Mouse (Mus musculus) embryonic facial prominence, embryonic 10.5 days (tissue): Measurements from ENCODE around the gene Gm1110. TPM values are rescaled to one million over a fixed set of nuclear protein-coding genes. Genes with fewer than 3 reads are reported as not detected.
"Not testable (repeated sequence)": the region's sequence is repeated elsewhere in the genome, so short reads cannot be mapped to it uniquely, and the experiment has no call there.

ENCODE experiments used
- DNase-seq: peaks from one replicate; pipeline ENCODE4 v3.0.0-alpha.2; 2017; ENCODE audit warnings: low spot score
- H3K27ac ChIP-seq: fragments of 300-500 bp; sonication (generic); replicated peaks from 2 replicates; pipeline ENCODE4 v1.5.1; 2016; ENCODE audit warnings: mild to moderate bottlenecking
- H3K27me3 ChIP-seq: fragments of 300-500 bp; sonication (generic); replicated peaks from 2 replicates; pipeline ENCODE4 v1.6.1; 2016; ENCODE audit warnings: low read depth, mild to moderate bottlenecking; ENCODE audit not compliant: poor library complexity, severe bottlenecking
- H3K36me3 ChIP-seq: fragments of 300-500 bp; sonication (generic); replicated peaks from 2 replicates; pipeline ENCODE4 v1.6.1; 2016; ENCODE audit warnings: mild to moderate bottlenecking, moderate library complexity
- H3K4me1 ChIP-seq: fragments of 300-500 bp; sonication (generic); 2 replicates; pipeline ENCODE4 v1.6.1; 2016
- H3K4me3 ChIP-seq: fragments of 300-500 bp; sonication (generic); 2 replicates; pipeline ENCODE4 v1.5.1; 2016; ENCODE audit warnings: mild to moderate bottlenecking, moderate library complexity
- H3K9me3 ChIP-seq: fragments of 300-500 bp; sonication (generic); 2 replicates; pipeline ENCODE4 v1.6.1; 2016; ENCODE audit warnings: mild to moderate bottlenecking
- WGBS: fragments of 180-500 bp; shearing (Covaris S2); methylation state at CpG from one replicate; pipeline ENCODE4 v1.1.7; 2016; 5-methylcytosine and 5-hydroxymethylcytosine counted together
- polyA plus RNA-seq: library from polyadenylated mRNA; unstranded; fragments of >200 nt; fragmentation: Nextera tagmentation; extraction: Ambion mirVana; gene quantifications from 2 replicates; pipeline ENCODE4 v1.2.1, GENCODE M21; 2016

The Gm1110 gene
- polyA plus RNA-seq: not detected in 2 replicates

DNA sequence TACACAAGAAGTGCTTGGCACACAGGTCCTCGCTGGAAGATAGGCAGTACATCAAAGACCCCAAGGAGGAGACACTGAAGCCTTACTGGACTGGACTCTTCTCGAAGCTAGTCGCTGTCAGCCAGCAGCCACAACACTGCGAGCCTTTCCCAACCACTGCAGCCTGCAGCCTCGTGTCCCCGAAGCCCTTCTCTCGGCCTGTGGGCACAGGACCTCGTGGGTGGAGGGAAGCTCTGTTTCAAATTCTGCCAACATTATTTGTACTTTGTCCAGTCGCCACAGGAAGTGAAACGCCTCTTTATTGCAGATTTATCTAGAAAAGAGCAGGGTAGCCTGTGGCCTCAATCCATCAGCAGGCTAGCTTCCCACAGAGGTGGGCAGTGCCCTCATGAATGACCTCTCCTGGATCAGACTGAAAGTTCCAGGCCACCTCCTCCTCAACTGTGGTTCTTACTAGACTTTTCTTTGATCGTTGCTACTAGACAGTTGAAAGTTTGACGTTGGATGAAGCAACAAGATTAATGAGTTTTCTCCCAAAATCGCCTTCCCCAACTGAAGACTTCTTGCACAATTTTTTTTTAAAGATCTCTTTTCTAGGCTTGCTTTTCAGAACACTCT lies at the start of gene Gm1110:
Gene Gm1110 (minus strand): TSS at position 203 of the 618 bp plus-strand sequence.
- Histone ChIP-seq H3K4me3 (no peak within 1 kb of the TSS), H3K27ac (no peak within 1 kb of the TSS), H3K36me3 (no peaks in the 10 kb centered on the region), H3K9me3 (no peaks in the 10 kb centered on the region), H3K27me3 (no peaks in the 10 kb centered on the region), H3K4me1 (no peaks in the 10 kb centered on the region)
- 82% methylated on average over 13 of the region's 13 CpGs for WGBS
- no peak for DNase-seq

GRCm38 (mm10) chr9:26947790-26948189 lies 24.9 kb upstream of the Gm1110 start:
- Histone ChIP-seq H3K4me1 (no peaks in the 10 kb centered on the region), H3K4me3 (no peak overlapping the region), H3K27me3 (no peaks in the 10 kb centered on the region), H3K27ac (no peak overlapping the region), H3K36me3 (no peaks in the 10 kb centered on the region), H3K9me3 (peaks cover 4% of the 10 kb centered on the region; the same call in 1 of the 2 replicates)
- no peak for DNase-seq
- WGBS: 77% methylated on average over 2 of the region's 2 CpGs

GRCm38 (mm10) chr9:26924146-26924545 lies 1.2 kb upstream of the Gm1110 start:
- no peaks in the 10 kb centered on the region for H3K27me3 ChIP-seq
- H3K4me1 ChIP-seq: no peaks in the 10 kb centered on the region
- no peaks in the 10 kb centered on the region for H3K36me3 ChIP-seq
- 85% methylated on average over 3 of the region's 3 CpGs for WGBS
- no peak for DNase-seq
- no peak overlapping the region for H3K4me3 ChIP-seq
- no peaks in the 10 kb centered on the region for H3K9me3 ChIP-seq
- H3K27ac ChIP-seq: no peak overlapping the region

GRCm38 (mm10) chr9:26919778-26920177 lies 3.1 kb downstream of the Gm1110 start:
- Histone ChIP-seq H3K27me3 (no peaks in the 10 kb centered on the region), H3K4me1 (no peaks in the 10 kb centered on the region), H3K4me3 (no peak overlapping the region), H3K36me3 (no peaks in the 10 kb centered on the region), H3K9me3 (no peaks in the 10 kb centered on the region), H3K27ac (no peak overlapping the region)
- 85% methylated on average over 2 of the region's 2 CpGs for WGBS
- DNase-seq: no peak

DNA sequence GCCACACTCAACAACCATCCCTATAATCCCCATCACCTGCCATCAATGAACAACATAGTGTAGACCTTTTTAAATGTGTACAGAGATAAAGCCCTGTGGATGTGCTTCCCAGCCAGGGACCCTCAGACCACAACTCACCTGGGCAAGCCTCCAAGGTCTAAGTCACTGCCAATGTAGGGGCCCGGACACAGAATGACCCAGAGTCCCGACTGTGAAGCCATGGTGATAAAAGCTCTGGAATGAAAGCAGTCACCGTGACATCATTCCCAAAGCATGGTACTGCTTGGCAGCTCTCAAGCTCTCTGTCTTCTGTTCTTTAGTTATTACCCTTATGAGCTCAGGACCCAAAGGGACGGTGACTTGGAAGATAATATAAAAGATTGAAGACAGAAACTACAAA lies 9.8 kb downstream of the Gm1110 start:
- Histone ChIP-seq H3K27ac (no peak overlapping the region), H3K4me1 (no peaks in the 10 kb centered on the region), H3K36me3 (no peaks in the 10 kb centered on the region), H3K4me3 (no peak overlapping the region), H3K27me3 (no peaks in the 10 kb centered on the region), H3K9me3 (no peaks in the 10 kb centered on the region)
- DNase-seq: no peak
- WGBS: 92% methylated on average over 4 of the region's 4 CpGs

DNA sequence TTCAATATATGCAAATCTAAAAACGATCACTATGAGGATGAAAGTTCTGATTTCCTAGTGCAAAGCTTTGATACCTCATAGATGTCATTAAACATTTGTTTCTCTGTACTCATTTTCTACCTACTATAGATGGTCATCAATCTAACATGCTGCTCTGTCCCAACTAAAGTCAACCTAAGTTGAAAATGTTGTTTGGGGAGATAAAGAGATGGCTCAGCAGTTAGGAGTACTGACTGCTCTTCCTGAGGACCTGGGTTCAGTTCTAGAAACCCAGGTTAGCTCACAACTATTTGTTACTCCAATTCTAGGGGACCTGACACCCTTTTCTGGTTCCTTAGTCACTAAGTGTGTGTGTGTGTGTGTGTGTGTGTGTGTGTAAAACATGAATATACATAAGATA lies 11.7 kb downstream of the Gm1110 start:
- no peak overlapping the region for H3K4me3 ChIP-seq
- no peak for DNase-seq
- no peaks in the 10 kb centered on the region for H3K9me3 ChIP-seq
- no peaks in the 10 kb centered on the region for H3K36me3 ChIP-seq
- H3K27me3 ChIP-seq: no peaks in the 10 kb centered on the region
- H3K4me1 ChIP-seq: no peaks in the 10 kb centered on the region
- 84% methylated on average over 1 of the region's 1 CpGs for WGBS
- H3K27ac ChIP-seq: no peak overlapping the region

- not testable (repeated sequence) for H3K36me3 ChIP-seq, H3K9me3 ChIP-seq, H3K4me3 ChIP-seq, H3K27ac ChIP-seq, H3K27me3 ChIP-seq, H3K4me1 ChIP-seq, DNase-seq
- WGBS: 79% methylated on average over 7 of the region's 7 CpGs
These were observed 53.1 kb downstream of the Gm1110 start for GRCm38 (mm10) chr9:26869856-26870255.

DNA sequence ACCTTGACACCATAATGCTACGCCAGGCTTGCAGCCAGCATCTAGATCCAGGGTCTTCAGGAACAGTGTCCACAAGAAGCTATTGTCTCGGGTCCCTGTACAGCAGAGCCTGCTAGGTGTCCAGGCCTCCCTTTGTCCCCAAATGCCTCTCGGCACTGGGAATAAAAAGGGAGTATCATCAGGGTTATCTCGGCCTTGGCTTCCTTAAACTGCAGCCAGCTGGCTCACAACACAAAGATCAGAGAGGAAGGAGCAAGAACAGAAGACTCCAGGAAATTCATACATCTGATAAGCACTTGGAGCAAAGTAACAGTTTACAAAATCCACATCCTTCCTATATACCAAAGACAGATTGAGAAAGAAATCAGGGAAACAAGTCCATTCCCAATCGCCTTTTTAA lies 62.2 kb downstream of the Gm1110 start, which contains the start of gene Glb1l3:
Gene Glb1l3 (minus strand): TSS at position 140 of the 400 bp plus-strand sequence.
- WGBS: 79% methylated on average over 5 of the region's 5 CpGs
- Histone ChIP-seq H3K27me3 (no peaks in the 10 kb centered on the region), H3K4me3 (no peak within 1 kb of the TSS), H3K36me3 (no peaks in the 10 kb centered on the region), H3K4me1 (no peaks in the 10 kb centered on the region), H3K27ac (no peak within 1 kb of the TSS), H3K9me3 (no peaks in the 10 kb centered on the region)
- DNase-seq: no peak

DNA sequence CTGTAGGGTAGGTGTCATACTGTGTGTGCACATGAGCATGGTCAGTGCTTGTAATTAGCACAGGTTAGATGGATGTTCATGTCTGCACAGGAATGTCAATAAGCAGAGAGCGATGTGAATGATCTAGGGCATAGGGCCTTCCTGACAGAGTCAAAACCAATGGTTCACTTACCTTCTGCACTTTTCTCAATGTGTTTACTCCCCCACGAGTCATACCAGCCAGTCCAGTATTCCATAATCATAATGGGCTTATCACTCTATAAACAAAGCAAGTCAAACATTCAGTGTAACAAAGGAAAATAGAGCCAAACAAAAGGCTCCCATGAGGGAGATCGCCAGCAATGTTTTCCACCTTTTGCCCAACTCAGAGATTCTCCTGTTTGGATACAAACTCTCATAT lies 91.8 kb downstream of the Gm1110 start:
- Histone ChIP-seq H3K4me3 (no peak overlapping the region), H3K27me3 (no peaks in the 10 kb centered on the region), H3K27ac (no peak overlapping the region), H3K36me3 (no peaks in the 10 kb centered on the region), H3K4me1 (no peaks in the 10 kb centered on the region), H3K9me3 (no peaks in the 10 kb centered on the region)
- DNase-seq: no peak
- WGBS: 88% methylated on average over 3 of the region's 3 CpGs

Other genes with a start within 250 kb of the Gm1110 start
- 0.61 and 0.69 TPM in 2 replicates for gene B3gat1, start 189.4 kb downstream of the Gm1110 start, polyA plus RNA-seq
- gene Glb1l2, start 116.6 kb downstream of the Gm1110 start, polyA plus RNA-seq: 4.5 and 4.6 TPM in 2 replicates
- not detected in 2 replicates for gene Glb1l3, start 62.2 kb downstream of the Gm1110 start, polyA plus RNA-seq
- 45.8 and 53.3 TPM in 2 replicates for gene Acad8, start 76.5 kb upstream of the Gm1110 start, polyA plus RNA-seq
- 173 and 176 TPM in 2 replicates for gene Thyn1, start 76.6 kb upstream of the Gm1110 start, polyA plus RNA-seq
- gene Vps26b, start 107.0 kb upstream of the Gm1110 start, polyA plus RNA-seq: 36.2 and 37.4 TPM in 2 replicates
- gene Ncapd3, start 107.1 kb upstream of the Gm1110 start, polyA plus RNA-seq: 38.1 and 42.2 TPM in 2 replicates
- 100 and 111 TPM in 2 replicates for gene Jam3, start 232.3 kb upstream of the Gm1110 start, polyA plus RNA-seq